Mouse (Mus musculus): Measurements from ENCODE around the gene Ak7.

The Ak7 gene

DNA sequence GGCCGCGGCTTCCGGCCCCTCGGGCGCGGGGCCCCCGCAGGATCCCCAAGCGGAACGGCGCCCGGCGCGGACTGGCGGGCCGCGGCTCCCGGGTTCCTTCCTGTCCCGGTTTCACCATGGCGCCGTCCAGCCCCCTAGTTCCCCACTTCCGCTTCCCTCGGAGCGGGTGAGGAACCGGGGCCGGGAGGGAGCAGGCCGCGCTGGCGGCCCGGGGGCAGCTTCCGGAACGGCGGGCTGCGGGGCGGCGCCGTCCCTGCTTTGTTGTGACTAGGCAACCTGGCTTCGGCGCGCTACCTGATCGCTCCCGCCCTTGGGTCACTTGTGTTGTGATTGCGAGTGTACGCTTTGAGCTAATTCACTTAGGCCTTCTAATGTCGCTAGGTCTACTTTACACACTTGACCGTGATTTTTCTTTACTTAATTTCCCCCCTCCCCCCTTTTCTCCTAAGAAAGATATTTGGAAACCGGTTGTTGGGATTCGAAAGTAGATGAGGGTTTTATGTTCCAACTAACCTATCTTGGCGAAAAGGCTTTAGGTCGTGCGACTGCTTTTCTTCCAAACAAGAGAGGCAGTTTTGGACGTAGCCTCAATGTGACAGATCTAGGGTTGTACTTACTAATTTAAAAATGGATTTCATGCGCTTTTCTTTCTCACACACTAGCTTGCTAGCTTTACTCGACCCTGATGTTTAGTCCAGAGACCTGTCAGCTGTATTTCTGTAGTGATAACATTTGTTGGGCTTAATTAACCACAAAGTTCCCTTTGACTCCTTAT, 79.4 kb downstream of the Ak7 start:
- in situ Hi-C loops (cut with MboI, MseI), result no loop called here

GRCm38 (mm10) chr12:105786113-105786512, 80.3 kb downstream of the Ak7 start:
- in situ Hi-C loops (cut with MboI, MseI), result no loop called here

DNA sequence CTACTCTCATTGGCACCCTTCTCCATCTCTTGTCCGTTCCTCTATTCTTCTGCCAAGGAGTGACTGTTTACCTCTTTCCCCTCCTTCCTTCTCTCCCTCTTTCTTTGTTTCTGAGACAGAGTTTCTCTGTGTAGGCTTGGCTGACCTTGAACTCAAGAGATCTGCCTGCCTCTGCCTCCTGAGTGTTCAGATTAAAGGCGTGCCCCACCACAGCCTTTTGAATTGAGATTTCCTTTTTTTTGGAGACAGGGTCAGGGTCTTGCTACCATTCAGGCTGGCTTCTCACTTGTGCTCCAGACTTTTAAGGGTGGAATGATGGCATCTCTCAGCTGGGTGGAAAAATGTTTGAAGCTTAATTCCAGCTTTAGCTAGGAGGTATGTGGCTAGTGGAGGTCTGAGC, 81.8 kb downstream of the Ak7 start:
- in situ Hi-C loops (cut with MboI, MseI), result no loop called here

DNA sequence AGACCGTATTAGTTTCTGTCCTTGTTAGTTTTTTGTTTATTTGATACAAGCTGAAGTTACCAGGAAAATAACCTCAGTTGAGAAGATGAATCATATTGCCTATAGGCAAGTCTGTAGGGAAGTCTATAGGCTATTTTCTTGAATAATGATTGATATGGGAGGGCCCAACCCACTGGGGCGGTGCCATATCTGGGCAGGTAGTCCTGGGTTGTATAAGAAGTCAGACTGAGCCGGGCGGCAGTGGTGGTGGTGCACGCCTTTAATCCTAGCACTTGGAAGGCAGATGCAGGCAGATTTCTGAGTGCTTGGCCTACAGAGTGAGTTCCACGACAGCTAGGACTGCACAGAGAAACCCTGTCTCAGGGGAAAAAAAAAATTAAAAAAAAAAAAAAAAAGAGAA, 84.1 kb downstream of the Ak7 start:
- in situ Hi-C loops (cut with MboI, MseI), result loop anchor here (10.0 kb wide), 1 partner anchor 775 kb away; no protein-coding TSS in a partner anchor

- in situ Hi-C loops (cut with MboI, MseI), result loop anchor here (10.0 kb wide), 1 partner anchor 780 kb away; no protein-coding TSS in a partner anchor
Measured at GRCm38 (mm10) chr12:105794896-105795295, 89.1 kb downstream of the Ak7 start.

DNA sequence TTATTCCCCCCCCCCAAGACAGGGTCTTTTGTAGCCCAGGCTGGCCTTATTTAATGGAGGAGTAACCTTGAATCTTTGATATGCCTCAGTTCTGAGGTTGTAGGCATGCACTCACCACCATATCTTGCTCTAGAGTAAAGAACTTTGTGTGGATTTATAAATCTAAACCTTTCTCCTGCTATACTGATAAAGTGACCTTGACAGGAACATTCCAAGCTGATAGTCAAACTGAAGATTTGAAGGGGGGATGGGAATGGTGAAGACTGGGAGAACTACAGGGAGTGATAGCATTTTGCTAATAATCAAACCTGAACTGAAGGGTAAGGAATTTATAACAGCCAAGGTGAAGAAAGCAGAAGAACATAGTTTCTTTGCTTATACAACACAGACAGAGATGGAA, 92.2 kb downstream of the Ak7 start:
- in situ Hi-C loops (cut with MboI, MseI), result loop anchor here (10.0 kb wide), 1 partner anchor 783 kb away; no protein-coding TSS in a partner anchor

DNA sequence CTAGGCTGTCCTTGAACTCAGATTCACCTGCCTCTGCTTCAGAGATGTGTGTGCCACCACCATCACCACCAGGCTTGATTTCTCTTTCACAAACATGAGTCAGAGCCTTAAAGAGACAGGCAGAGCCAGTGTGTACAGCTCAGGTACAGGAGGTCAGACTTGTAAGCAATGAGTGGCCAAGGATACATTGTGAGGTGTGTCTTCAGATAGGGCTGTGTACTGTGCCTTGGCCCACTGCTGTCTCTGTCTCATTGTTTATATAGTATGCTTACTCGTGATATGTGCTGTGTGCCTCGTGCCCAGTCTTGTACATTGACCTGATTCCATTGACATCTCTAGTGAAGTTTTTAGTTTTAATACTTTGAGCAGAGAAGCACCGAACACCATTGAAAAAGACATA, 100.0 kb downstream of the Ak7 start:
- in situ Hi-C loops (cut with MboI, MseI), result loop anchor here (25.0 kb wide), 1 partner anchor 1068 kb away; no protein-coding TSS in a partner anchor

DNA sequence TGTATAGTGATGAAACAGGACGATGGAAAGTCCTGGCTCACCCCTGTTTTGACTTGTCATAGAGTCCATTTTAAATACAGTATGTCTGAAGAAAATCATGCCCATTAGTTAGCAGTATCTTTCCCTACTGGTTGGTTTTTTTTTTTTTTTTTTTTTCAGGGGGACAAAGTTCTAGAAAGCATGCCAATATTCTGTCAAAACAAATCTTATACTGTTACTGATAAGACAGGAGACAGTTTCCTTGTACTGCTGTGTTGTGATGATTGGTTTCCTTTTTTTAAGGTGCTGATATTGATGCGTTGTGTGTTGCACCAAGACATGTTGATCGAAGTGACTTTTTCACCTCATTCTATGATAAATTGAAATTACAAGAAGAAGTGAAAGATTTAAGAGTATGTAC, 100.4 kb downstream of the Ak7 start:
- in situ Hi-C loops (cut with MboI, MseI), result loop anchor here (25.0 kb wide), 1 partner anchor 1069 kb away; no protein-coding TSS in a partner anchor

DNA sequence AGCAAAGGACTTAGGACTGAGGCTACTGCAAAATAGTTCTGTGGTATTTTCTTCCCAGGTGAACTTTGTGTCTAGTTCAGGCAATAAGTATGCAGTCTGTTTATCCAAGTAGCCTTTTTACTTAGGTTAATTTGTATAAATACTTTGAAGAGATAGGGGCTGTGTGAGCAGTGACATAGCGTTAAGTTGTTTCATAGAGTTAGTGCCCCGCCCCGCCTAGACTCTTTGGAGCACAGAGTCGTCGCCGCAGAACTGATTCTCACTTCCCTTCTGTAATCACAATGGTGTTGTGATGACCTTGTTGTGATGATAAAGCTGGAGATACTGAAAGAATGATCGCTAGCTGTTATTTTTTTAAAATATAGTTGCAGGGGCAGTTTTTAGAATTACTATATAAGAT, 101.6 kb downstream of the Ak7 start:
- in situ Hi-C loops (cut with MboI, MseI), result loop anchor here (25.0 kb wide), 1 partner anchor 1070 kb away; no protein-coding TSS in a partner anchor

DNA sequence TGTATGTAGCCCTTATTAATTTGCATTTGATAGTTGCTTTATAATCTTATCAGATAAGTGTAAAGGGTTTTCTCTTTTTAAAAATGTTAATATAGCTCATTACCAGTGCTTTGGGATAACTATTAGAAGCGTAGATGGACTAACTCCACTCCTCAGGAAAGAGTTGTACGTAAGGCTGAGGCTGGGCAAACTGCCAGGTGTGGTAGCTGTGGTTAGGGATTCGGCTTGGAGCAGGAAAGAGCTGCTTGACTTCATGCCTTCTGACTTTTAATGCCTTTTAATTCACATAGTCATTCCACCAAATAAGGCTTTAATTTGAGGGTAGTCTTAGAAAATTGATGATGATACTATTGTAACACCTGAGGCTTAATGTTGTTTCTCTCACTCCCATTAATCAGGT, 103.2 kb downstream of the Ak7 start:
- in situ Hi-C loops (cut with MboI, MseI), result loop anchor here (25.0 kb wide), 1 partner anchor 1072 kb away; no protein-coding TSS in a partner anchor

- in situ Hi-C loops (cut with MboI, MseI), result loop anchor here (5.0 to 25.0 kb wide), 2 partner anchors 168 to 1073 kb away; no protein-coding TSS in a partner anchor
Measured at GRCm38 (mm10) chr12:105810608-105811007, 104.8 kb downstream of the Ak7 start.

GRCm38 (mm10) chr12:105813957-105814356, 108.2 kb downstream of the Ak7 start:
- in situ Hi-C loops (cut with MboI, MseI), result loop anchor here (5.0 to 25.0 kb wide), 2 partner anchors 172 to 1077 kb away; no protein-coding TSS in a partner anchor

GRCm38 (mm10) chr12:105823472-105823871, 117.7 kb downstream of the Ak7 start:
- in situ Hi-C loops (cut with MboI, MseI), result loop anchor here (25.0 kb wide), 1 partner anchor 1086 kb away; no protein-coding TSS in a partner anchor

GRCm38 (mm10) chr12:105824743-105825142, 119.0 kb downstream of the Ak7 start:
- in situ Hi-C loops (cut with MboI, MseI), result loop anchor here (25.0 kb wide), 1 partner anchor 1087 kb away; no protein-coding TSS in a partner anchor

- in situ Hi-C loops (cut with MboI, MseI), result no loop called here
Measured at GRCm38 (mm10) chr12:105825266-105825665, 119.5 kb downstream of the Ak7 start.

Measured in T-helper 1 cell (primary cell).